Mouse (Mus musculus): ENCODE measurements around the gene Sptssa. TPM values are rescaled to one million over a fixed set of nuclear protein-coding genes. Genes with fewer than 3 reads are reported as not detected.

Sptssa gene
- total and polyA plus RNA-seq, 3 experiments, result 34.0 to 125 (median 66.7) TPM

GRCm38 (mm10) chr12:54694847-54695510 lies 38.6 kb upstream of the Sptssa start (continued):
- no peak for TF ChIP-seq ZKSCAN1 (IDR thresholded peaks at IDR 0.05; ENCODE audit: borderline replicate concordance, low read depth, low read length)

GRCm38 (mm10) chr12:54689082-54689481 lies 32.7 kb upstream of the Sptssa start:
- no peaks in the 10 kb centered on the region for H3K27me3 ChIP-seq (replicated peaks)
- dilution Hi-C loops (cut with MboI; ENCODE audit: extremely low pct_ligation_motif_present, extremely low pct_unique_long_range_greater_than_20kb, low sequenced_read_pairs), result no loop called here
- TF ChIP-seq MAFK (IDR thresholded peaks at IDR 0.05; ENCODE audit: insufficient replicate concordance, low read length) (no peak), NELFE (IDR thresholded peaks at IDR 0.05; ENCODE audit: low read depth, low read length) (no peak), ZNF384 (IDR thresholded peaks at IDR 0.05; ENCODE audit: low read depth, low read length) (no peak), RAD21 (IDR thresholded peaks at IDR 0.05; ENCODE audit: low read depth, low read length) (no peak), BHLHE40 (IDR thresholded peaks at IDR 0.05; ENCODE audit: low read depth, low read length) (no peak), MAZ (IDR thresholded peaks at IDR 0.05; ENCODE audit: low read depth, low read length) (no peak), JUN (IDR thresholded peaks at IDR 0.05; ENCODE audit: insufficient read depth, low read depth, low read length) (no peak)
- no peaks in the 10 kb centered on the region for H3K9me3 ChIP-seq (replicated peaks; ENCODE audit: low read length)
- H3K4me2 ChIP-seq (ENCODE audit: insufficient read depth, low read depth, poor library complexity, severe bottlenecking), result no peak overlapping the region
- peaks cover 14% of the 10 kb centered on the region; the same call in 1 of the 2 replicates for H3K79me2 ChIP-seq (replicated peaks; ENCODE audit: control insufficient read depth, extremely low read depth, insufficient read depth, poor library complexity, severe bottlenecking)
- in situ Hi-C loops (cut with MboI; ENCODE audit: low pct_ligation_motif_present, low pct_unique_long_range_greater_than_20kb, low sequenced_read_pairs), result no loop called here
- H3K9ac ChIP-seq (ENCODE audit: insufficient read depth, low read depth), result no peak overlapping the region
- peaks cover 51 to 75% of the 10 kb centered on the region in 2 experiments for H3K36me3 ChIP-seq (replicated peaks in 1 of 2; ENCODE audit: control insufficient read depth in 1 of 2, insufficient read depth in 1 of 2, low read length in 1 of 2)
- H3K27ac ChIP-seq (ENCODE audit: insufficient read depth, low read depth), result no peak overlapping the region
- no peak overlapping the region for H3K4me3 ChIP-seq (replicated peaks in 1 of 3; ENCODE audit: low read depth in 2 of 3, low read length in 2 of 3, poor library complexity in 1 of 3)
- H3K4me1 ChIP-seq (ENCODE audit: control insufficient read depth in 1 of 2, insufficient read depth in 2 of 2), result peaks cover 3 to 7% of the 10 kb centered on the region in 2 experiments
- no peak for DNase-seq (ENCODE audit: extremely low read depth)

- Histone ChIP-seq H3K4me2 (ENCODE audit: insufficient read depth, low read depth, poor library complexity, severe bottlenecking) (no peak overlapping the region), H3K4me3 (replicated peaks in 1 of 3; ENCODE audit: low read depth in 2 of 3, low read length in 2 of 3, poor library complexity in 1 of 3) (no peak overlapping the region), H3K27ac (ENCODE audit: insufficient read depth, low read depth) (no peak overlapping the region), H3K9me3 (replicated peaks; ENCODE audit: low read length) (no peaks in the 10 kb centered on the region), H3K79me2 (replicated peaks; ENCODE audit: control insufficient read depth, extremely low read depth, insufficient read depth, poor library complexity, severe bottlenecking) (no peaks in the 10 kb centered on the region), H3K4me1 (ENCODE audit: control insufficient read depth in 1 of 2, insufficient read depth in 2 of 2) (no peaks in the 10 kb centered on the region), H3K36me3 (replicated peaks in 1 of 2; ENCODE audit: control insufficient read depth in 1 of 2, insufficient read depth in 1 of 2, low read length in 1 of 2) (peaks cover 35 to 56% of the 10 kb centered on the region in 2 experiments), H3K9ac (ENCODE audit: insufficient read depth, low read depth) (no peak overlapping the region), H3K27me3 (replicated peaks) (no peaks in the 10 kb centered on the region)
- in situ Hi-C loops (cut with MboI; ENCODE audit: low pct_ligation_motif_present, low pct_unique_long_range_greater_than_20kb, low sequenced_read_pairs) (no loop called here), dilution Hi-C loops (cut with MboI; ENCODE audit: extremely low pct_ligation_motif_present, extremely low pct_unique_long_range_greater_than_20kb, low sequenced_read_pairs) (no loop called here)
- DNase-seq (ENCODE audit: extremely low read depth), result peak; percentile 22
- TF ChIP-seq ZNF384 (IDR thresholded peaks at IDR 0.05; ENCODE audit: low read depth, low read length) (no peak), POLR2A (IDR thresholded peaks at IDR 0.05; ENCODE audit: low read depth, low read length) (no peak), MXI1 (IDR thresholded peaks at IDR 0.05; ENCODE audit: low read depth, low read length) (no peak), NRF1 (IDR thresholded peaks at IDR 0.05; ENCODE audit: low read depth, low read length) (no peak), MYC (IDR thresholded peaks at IDR 0.05; ENCODE audit: low read depth, low read length) (no peak), RAD21 (IDR thresholded peaks at IDR 0.05; ENCODE audit: low read depth, low read length) (peak; percentile 18), MAZ (IDR thresholded peaks at IDR 0.05; ENCODE audit: low read depth, low read length) (no peak), TBP (conservative IDR thresholded peaks at IDR 0.05; ENCODE audit: low read depth, low read length) (no peak), CTCF (conservative IDR thresholded peaks at IDR 0.05 in 1 of 2, IDR thresholded peaks at IDR 0.05 in 1 of 2; ENCODE audit: low read depth in 2 of 2, low read length in 2 of 2) (peak; percentile 28 to 54; a peak in 3 of 4 replicates), POLR2AphosphoS2 (IDR thresholded peaks at IDR 0.05; ENCODE audit: low read depth, low read length) (no peak), ELF1 (IDR thresholded peaks at IDR 0.05; ENCODE audit: low read depth, low read length) (peak; percentile 59), JUND (conservative IDR thresholded peaks at IDR 0.05; ENCODE audit: low read depth, low read length) (no peak), TCF12 (IDR thresholded peaks at IDR 0.05; ENCODE audit: low read depth, low read length) (no peak), MAFK (IDR thresholded peaks at IDR 0.05; ENCODE audit: insufficient replicate concordance, low read length) (no peak), GABPA (IDR thresholded peaks at IDR 0.05; ENCODE audit: insufficient replicate concordance, low read depth, low read length) (no peak), EP300 (IDR thresholded peaks at IDR 0.05; ENCODE audit: low read length) (no peak), HCFC1 (IDR thresholded peaks at IDR 0.05; ENCODE audit: low read depth, low read length) (no peak), IRF4 (IDR thresholded peaks at IDR 0.05; ENCODE audit: low read depth, low read length) (no peak), RCOR1 (conservative IDR thresholded peaks at IDR 0.05; ENCODE audit: low read depth, low read length) (no peak), CHD1 (IDR thresholded peaks at IDR 0.05; ENCODE audit: low read depth, low read length) (no peak), PAX5 (IDR thresholded peaks at IDR 0.05; ENCODE audit: low read length) (no peak), ZKSCAN1 (IDR thresholded peaks at IDR 0.05; ENCODE audit: borderline replicate concordance, low read depth, low read length) (no peak), USF1 (IDR thresholded peaks at IDR 0.05; ENCODE audit: low read depth, low read length) (no peak), KAT2A (IDR thresholded peaks at IDR 0.05; ENCODE audit: insufficient replicate concordance, low read length) (no peak), E2F4 (IDR thresholded peaks at IDR 0.05; ENCODE audit: insufficient replicate concordance, low read depth, low read length) (no peak), NELFE (IDR thresholded peaks at IDR 0.05; ENCODE audit: low read depth, low read length) (no peak), SIN3A (IDR thresholded peaks at IDR 0.05; ENCODE audit: low read length) (no peak), MAX (IDR thresholded peaks at IDR 0.05; ENCODE audit: low read length) (no peak)
Measured at GRCm38 (mm10) chr12:54683182-54683581, 26.8 kb upstream of the Sptssa start.

Data from CH12.LX (cell line).